Mouse (Mus musculus): ENCODE results near the gene Gpank1. TPM values are rescaled to one million over a fixed set of nuclear protein-coding genes. Genes with fewer than 3 reads are reported as not detected.

The Gpank1 gene
- polyA plus RNA-seq, 1 experiment from 2014 or later, result 21.9 TPM

- Histone ChIP-seq H3K36me3 (peaks cover 25% of the 10 kb centered on the region), H3K9me3 (no peaks in the 10 kb centered on the region), H3K4me2 (replicated peaks) (peak within 1 kb of the TSS; percentile 94), H3K27ac (peak within 1 kb of the TSS; percentile 91), H3K9ac (peak within 1 kb of the TSS; percentile 86), H3K4me1 (peaks cover 18% of the 10 kb centered on the region), H3K4me3 (peak within 1 kb of the TSS; percentile 75), H3K27me3 (no peaks in the 10 kb centered on the region)
- peak; percentile 93 for ATAC-seq (ENCODE audit: low FRiP score, low read depth)
- WGBS, result under 1% methylated on average over 66 of the region's 66 CpGs
These were observed 13.7 kb downstream of the Gpank1 start, which contains the start of gene Bag6 for GRCm38 (mm10) chr17:35134801-35135590. Bag6 (plus strand) TSS chr17:35135178.

- Histone ChIP-seq H3K27me3 (no peaks in the 10 kb centered on the region), H3K27ac (peak overlapping the region; percentile 91), H3K4me2 (replicated peaks) (peak overlapping the region; percentile 94), H3K4me3 (peak overlapping the region; percentile 75), H3K9me3 (no peaks in the 10 kb centered on the region), H3K9ac (peak overlapping the region; percentile 86), H3K4me1 (peaks cover 18% of the 10 kb centered on the region), H3K36me3 (peaks cover 27% of the 10 kb centered on the region)
- peak; percentile 74 for ATAC-seq (ENCODE audit: low FRiP score, low read depth)
- WGBS, result under 1% methylated on average over 43 of the region's 43 CpGs
These were observed 14.5 kb downstream of the Gpank1 start for GRCm38 (mm10) chr17:35135591-35136320.

GRCm38 (mm10) chr17:35139269-35139668 lies 18.0 kb downstream of the Gpank1 start:
- no peak overlapping the region for H3K4me3 ChIP-seq
- H3K9ac ChIP-seq, result peak overlapping the region; percentile 13; the same call in 1 of the 2 replicates
- H3K9me3 ChIP-seq, result peaks cover 6% of the 10 kb centered on the region; the same call in 1 of the 2 replicates
- H3K27ac ChIP-seq, result no peak overlapping the region
- H3K4me1 ChIP-seq, result peaks cover 18% of the 10 kb centered on the region
- no peak overlapping the region for H3K4me2 ChIP-seq (replicated peaks)
- ATAC-seq (ENCODE audit: low FRiP score, low read depth), result no peak
- 91% methylated on average over 3 of the region's 3 CpGs for WGBS
- H3K27me3 ChIP-seq, result no peaks in the 10 kb centered on the region
- peaks cover 62% of the 10 kb centered on the region for H3K36me3 ChIP-seq

GRCm38 (mm10) chr17:35140490-35140996 lies 19.3 kb downstream of the Gpank1 start:
- no peaks in the 10 kb centered on the region for H3K27me3 ChIP-seq
- H3K9me3 ChIP-seq, result peaks cover 6% of the 10 kb centered on the region; the same call in 1 of the 2 replicates
- H3K4me2 ChIP-seq (replicated peaks), result no peak overlapping the region
- H3K27ac ChIP-seq, result no peak overlapping the region
- H3K9ac ChIP-seq, result no peak overlapping the region
- no peak for ATAC-seq (ENCODE audit: low FRiP score, low read depth)
- WGBS, result 85% methylated on average over 16 of the region's 16 CpGs
- H3K4me1 ChIP-seq, result peaks cover 18% of the 10 kb centered on the region
- H3K4me3 ChIP-seq, result no peak overlapping the region
- peaks cover 74% of the 10 kb centered on the region for H3K36me3 ChIP-seq

GRCm38 (mm10) chr17:35141971-35142370 lies 20.7 kb downstream of the Gpank1 start:
- WGBS, result 90% methylated on average over 6 of the region's 6 CpGs
- H3K4me3 ChIP-seq, result no peak overlapping the region
- no peak overlapping the region for H3K4me2 ChIP-seq (replicated peaks)
- H3K9ac ChIP-seq, result no peak overlapping the region
- no peaks in the 10 kb centered on the region for H3K27me3 ChIP-seq
- H3K36me3 ChIP-seq, result peaks cover 89% of the 10 kb centered on the region
- H3K27ac ChIP-seq, result no peak overlapping the region
- H3K4me1 ChIP-seq, result peaks cover 9% of the 10 kb centered on the region
- H3K9me3 ChIP-seq, result peaks cover 6% of the 10 kb centered on the region; the same call in 1 of the 2 replicates
- no peak for ATAC-seq (ENCODE audit: low FRiP score, low read depth)

- peaks cover 93% of the 10 kb centered on the region for H3K36me3 ChIP-seq
- no peak overlapping the region for H3K9ac ChIP-seq
- no peak for ATAC-seq (ENCODE audit: low FRiP score, low read depth)
- H3K9me3 ChIP-seq, result peaks cover 6% of the 10 kb centered on the region; the same call in 1 of the 2 replicates
- no peak overlapping the region for H3K4me3 ChIP-seq
- WGBS, result 86% methylated on average over 5 of the region's 5 CpGs
- H3K4me2 ChIP-seq (replicated peaks), result no peak overlapping the region
- no peaks in the 10 kb centered on the region for H3K4me1 ChIP-seq
- H3K27me3 ChIP-seq, result no peaks in the 10 kb centered on the region
- no peak overlapping the region for H3K27ac ChIP-seq
These were observed 24.9 kb downstream of the Gpank1 start for GRCm38 (mm10) chr17:35146139-35146538.

GRCm38 (mm10) chr17:35147348-35147747 lies 26.1 kb downstream of the Gpank1 start:
- no peak overlapping the region for H3K27ac ChIP-seq
- 21% methylated on average over 3 of the region's 3 CpGs for WGBS
- ATAC-seq (ENCODE audit: low FRiP score, low read depth), result no peak

GRCm38 (mm10) chr17:35147922-35148639 lies 26.8 kb downstream of the Gpank1 start:
- peaks cover 93% of the 10 kb centered on the region for H3K36me3 ChIP-seq
- H3K9me3 ChIP-seq, result peaks cover 5% of the 10 kb centered on the region; the same call in 1 of the 2 replicates
- no peak overlapping the region for H3K27ac ChIP-seq
- no peak overlapping the region for H3K4me3 ChIP-seq
- H3K4me1 ChIP-seq, result no peaks in the 10 kb centered on the region
- no peaks in the 10 kb centered on the region for H3K27me3 ChIP-seq
- WGBS, result 67% methylated on average over 5 of the region's 5 CpGs
- no peak for ATAC-seq (ENCODE audit: low FRiP score, low read depth)
- H3K9ac ChIP-seq, result no peak overlapping the region
- no peak overlapping the region for H3K4me2 ChIP-seq (replicated peaks)

More at GRCm38 (mm10) chr17:35147348-35147747, 26.1 kb downstream of the Gpank1 start:
- Histone ChIP-seq H3K4me1 (no peaks in the 10 kb centered on the region), H3K36me3 (peaks cover 93% of the 10 kb centered on the region), H3K4me2 (replicated peaks) (no peak overlapping the region), H3K9me3 (peaks cover 6% of the 10 kb centered on the region; the same call in 1 of the 2 replicates), H3K9ac (no peak overlapping the region), H3K27me3 (no peaks in the 10 kb centered on the region), H3K4me3 (no peak overlapping the region)

GRCm38 (mm10) chr17:35152121-35152520 lies 30.9 kb downstream of the Gpank1 start:
- Histone ChIP-seq H3K27me3 (no peaks in the 10 kb centered on the region), H3K4me1 (peaks cover 8% of the 10 kb centered on the region; the same call in 1 of the 2 replicates)
- 94% methylated on average over 4 of the region's 4 CpGs for WGBS

GRCm38 (mm10) chr17:35153077-35153476 lies 31.8 kb downstream of the Gpank1 start:
- no peak overlapping the region for H3K4me2 ChIP-seq (replicated peaks)
- peaks cover 98% of the 10 kb centered on the region for H3K36me3 ChIP-seq
- H3K4me1 ChIP-seq, result peaks cover 8% of the 10 kb centered on the region; the same call in 1 of the 2 replicates
- no peak overlapping the region for H3K4me3 ChIP-seq
- no peaks in the 10 kb centered on the region for H3K9me3 ChIP-seq
- no peak for ATAC-seq (ENCODE audit: low FRiP score, low read depth)
- H3K9ac ChIP-seq, result no peak overlapping the region
- H3K27ac ChIP-seq, result no peak overlapping the region
- H3K27me3 ChIP-seq, result no peaks in the 10 kb centered on the region
- 97% methylated on average over 9 of the region's 9 CpGs for WGBS

More at GRCm38 (mm10) chr17:35152121-35152520, 30.9 kb downstream of the Gpank1 start:
- Histone ChIP-seq H3K4me3 (no peak overlapping the region), H3K9ac (no peak overlapping the region), H3K27ac (no peak overlapping the region), H3K4me2 (replicated peaks) (no peak overlapping the region), H3K9me3 (no peaks in the 10 kb centered on the region), H3K36me3 (peaks cover 93% of the 10 kb centered on the region)
- no peak for ATAC-seq (ENCODE audit: low FRiP score, low read depth)

GRCm38 (mm10) chr17:35153931-35154330 lies 32.7 kb downstream of the Gpank1 start:
- Histone ChIP-seq H3K4me1 (peaks cover 8% of the 10 kb centered on the region; the same call in 1 of the 2 replicates), H3K27me3 (no peaks in the 10 kb centered on the region), H3K4me3 (no peak overlapping the region), H3K36me3 (peaks cover 98% of the 10 kb centered on the region), H3K27ac (peak overlapping the region; percentile 44; the same call in 1 of the 2 replicates), H3K9me3 (no peaks in the 10 kb centered on the region), H3K4me2 (replicated peaks) (no peak overlapping the region), H3K9ac (peak overlapping the region; percentile 19; the same call in 1 of the 2 replicates)
- ATAC-seq (ENCODE audit: low FRiP score, low read depth), result no peak
- 56% methylated on average over 4 of the region's 4 CpGs for WGBS

Data from limb, embryonic 13.5 days (tissue).